Mouse (Mus musculus) testis, adult 2 months (tissue): ENCODE measurements around the gene Rbfox2.

Experiments
- CTCF ChIP-seq: fragments of 200-500 bp; IDR thresholded peaks from 2 replicates; pipeline ENCODE4 v1.5.1; 2012; ENCODE audit warnings: low read depth, mild to moderate bottlenecking, inconsistent platforms, low read length, moderate library complexity; ENCODE audit not compliant: control insufficient read depth, insufficient read depth, insufficient replicate concordance
- POLR2A ChIP-seq: fragments of 200-500 bp; IDR thresholded peaks from 2 replicates; pipeline ENCODE4 v1.6.1; 2012; ENCODE audit warnings: low read depth, mild to moderate bottlenecking, inconsistent platforms, low read length, moderate library complexity; ENCODE audit not compliant: control insufficient read depth

- TF ChIP-seq CTCF (no peak), POLR2A (no peak)
Measured at GRCm38 (mm10) chr15:77226831-77227354, 79.9 kb downstream of the Rbfox2 start.
